Mouse (Mus musculus): ENCODE data around the gene Gna13. TPM values are rescaled to one million over a fixed set of nuclear protein-coding genes. Genes with fewer than 3 reads are reported as not detected.

Gene Gna13
- total RNA-seq, 1 experiment from 2014 or later = 95.4 TPM

DNA sequence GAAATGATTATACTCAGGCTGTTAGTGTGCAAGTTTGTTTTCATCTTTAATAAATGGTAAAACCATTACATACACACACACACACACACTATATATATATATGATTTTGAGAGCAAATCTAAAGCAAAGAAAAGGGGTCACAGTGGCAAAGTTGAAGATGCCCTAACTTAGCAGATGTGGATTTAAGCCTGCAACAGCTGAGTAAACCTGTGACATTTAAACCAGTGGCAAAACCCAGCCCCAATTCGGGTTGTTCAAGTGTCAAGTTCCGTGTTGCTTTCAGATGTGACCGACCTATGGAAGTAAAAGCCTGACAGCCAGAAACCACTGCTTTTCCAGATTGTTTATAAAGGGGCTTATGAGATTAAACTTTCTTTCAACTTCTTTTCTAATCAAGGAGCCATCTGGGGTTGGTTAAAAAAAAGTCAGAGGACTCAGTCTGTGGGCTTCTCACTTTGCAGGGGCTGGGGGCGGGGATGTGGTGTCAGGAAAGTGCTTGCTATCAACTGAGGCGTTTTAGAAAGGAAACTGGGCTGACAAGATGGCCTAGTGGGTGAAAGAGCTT is 79.6 kb downstream of the Gna13 start:
- no peak for ATAC-seq (ENCODE audit: extremely low read depth, insufficient number of reproducible peaks, low FRiP score, poor library complexity, severe bottlenecking)

DNA sequence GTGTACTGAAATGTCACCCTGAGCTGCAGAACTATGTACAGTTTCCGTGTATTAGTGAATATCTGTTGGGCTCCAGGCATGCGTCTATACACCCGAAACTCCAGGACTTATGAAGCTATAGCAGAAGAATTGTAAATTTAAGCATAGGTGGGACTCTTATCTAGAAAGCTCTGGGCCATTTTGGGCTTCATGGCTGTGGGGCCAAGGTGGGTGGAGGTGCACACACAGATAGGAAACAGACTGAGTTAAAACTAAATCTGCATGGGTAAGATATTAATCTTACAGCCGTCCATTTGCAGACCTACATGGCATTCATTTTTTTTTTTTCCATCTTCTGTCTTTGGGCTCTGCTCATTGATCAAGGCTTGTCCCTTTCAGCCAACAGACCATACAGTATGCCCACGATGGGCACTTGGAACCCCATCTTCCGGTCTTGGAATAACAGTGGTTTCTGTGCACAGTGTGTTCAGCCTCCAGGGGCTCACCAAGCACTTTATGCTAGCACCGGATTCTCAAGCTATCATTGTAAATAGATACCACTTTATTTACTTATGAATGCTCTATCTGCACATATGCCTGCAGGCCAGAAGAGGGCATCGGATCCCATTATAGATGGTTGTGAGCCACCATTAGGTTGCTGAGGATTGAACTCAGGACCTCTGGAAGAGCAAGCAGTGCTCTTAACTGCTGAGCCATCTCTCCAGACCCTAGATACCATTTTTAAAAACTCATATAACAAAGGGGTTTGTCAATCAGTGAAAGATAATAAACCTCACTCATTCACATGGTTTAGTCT is 81.0 kb downstream of the Gna13 start:
- no peak for ATAC-seq (ENCODE audit: extremely low read depth, insufficient number of reproducible peaks, low FRiP score, poor library complexity, severe bottlenecking)

DNA sequence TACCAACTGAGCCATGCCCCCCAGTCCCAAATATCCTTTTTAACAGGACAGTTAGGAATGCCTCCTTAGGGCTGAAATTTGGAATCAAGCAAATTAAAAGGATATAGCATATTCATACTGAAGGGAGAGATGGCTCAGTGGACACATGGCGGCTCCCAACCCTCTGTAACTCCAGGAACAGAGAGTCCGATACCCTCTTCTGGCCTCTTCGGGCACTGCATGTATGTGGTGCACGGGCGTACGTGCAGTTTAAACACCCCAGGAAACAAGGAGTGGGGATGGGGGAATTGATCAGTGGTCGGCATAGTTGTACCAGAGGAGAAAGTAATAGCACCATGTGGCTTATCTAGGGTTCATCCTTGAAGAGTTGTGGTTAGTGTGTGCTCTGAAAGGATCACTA is 82.0 kb downstream of the Gna13 start:
- ATAC-seq (ENCODE audit: extremely low read depth, insufficient number of reproducible peaks, low FRiP score, poor library complexity, severe bottlenecking) = no peak

DNA sequence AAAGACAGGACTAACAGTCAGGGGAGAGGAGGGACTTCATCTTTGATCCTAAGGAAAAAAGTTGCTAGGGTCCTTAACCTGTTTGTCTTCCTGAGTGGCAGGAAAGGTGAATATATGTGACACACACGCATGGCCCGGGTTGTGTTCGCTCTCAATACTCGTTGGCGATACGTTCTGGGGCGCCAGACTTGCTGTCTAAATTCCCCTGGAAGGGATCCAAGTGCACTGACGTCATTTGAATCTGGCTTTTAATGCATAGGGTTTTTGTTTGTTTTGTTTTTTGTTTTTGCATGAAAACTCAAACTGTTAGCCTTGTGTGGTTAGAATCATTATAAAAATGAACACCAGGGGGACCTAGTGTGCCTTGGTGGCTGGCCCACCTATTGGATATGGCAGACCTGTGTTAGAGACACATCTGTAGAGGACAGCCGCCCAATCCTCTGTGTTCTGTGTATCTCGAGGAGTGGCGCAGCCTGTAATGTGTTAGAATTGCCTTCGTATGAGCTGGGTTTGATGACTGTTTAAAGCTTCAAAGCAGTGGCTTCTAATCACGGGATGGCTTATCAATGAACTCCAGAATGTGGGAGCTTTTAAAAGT is 82.9 kb downstream of the Gna13 start:
- ATAC-seq (ENCODE audit: extremely low read depth, insufficient number of reproducible peaks, low FRiP score, poor library complexity, severe bottlenecking) = peak; percentile 77

Other genes with a start within 250 kb of the Gna13 start
- gene E030025P04Rik, start 218.5 kb upstream of the Gna13 start, total RNA-seq (2017) = not detected in 2 replicates
- gene Rgs9, start 64.7 kb upstream of the Gna13 start, total RNA-seq (2017) = 0.35 and 0.49 TPM in 2 replicates
- gene 9930022D16Rik, start 51.1 kb downstream of the Gna13 start, total RNA-seq (2017) = 0.23 and 0.98 TPM in 2 replicates
- gene Amz2, start 63.1 kb downstream of the Gna13 start, total RNA-seq (2017) = 39.3 and 41.0 TPM in 2 replicates
- 21.5 and 24.6 TPM in 2 replicates for gene Arsg, start 110.5 kb downstream of the Gna13 start, total RNA-seq (2017)
- gene Slc16a6, start 110.8 kb downstream of the Gna13 start, total RNA-seq (2017) = 45.0 and 49.8 TPM in 2 replicates
- gene Wipi1, start 249.1 kb downstream of the Gna13 start, total RNA-seq (2017) = 1.2 and 2.4 TPM in 2 replicates

All from neutrophil, adult 5-6 weeks (primary cell).